Mouse (Mus musculus) brown adipose tissue, adult 24 weeks (tissue): ENCODE results near the gene Itgb4. TPM values are rescaled to one million over a fixed set of nuclear protein-coding genes. Genes with fewer than 3 reads are reported as not detected.
A peak's percentile ranks its signal among the peaks of the same experiment; 100 is the strongest.

Experiments used
- H3K27ac ChIP-seq: fragments of 200-500 bp; replicated peaks from 2 replicates; pipeline ENCODE4 v1.5.1; 2012; ENCODE audit warnings: low read depth, mild to moderate bottlenecking, low read length
- H3K4me1 ChIP-seq: fragments of 200-500 bp; 2 replicates; pipeline ENCODE4 v1.6.1; 2012; ENCODE audit warnings: low read length, mixed read lengths; ENCODE audit not compliant: control insufficient read depth, insufficient read depth, insufficient read length
- H3K4me3 ChIP-seq: fragments of 200-500 bp; 2 replicates; pipeline ENCODE4 v1.5.1; 2012; ENCODE audit warnings: low read depth, mild to moderate bottlenecking, low read length, moderate library complexity; ENCODE audit not compliant: insufficient read depth
- polyA plus RNA-seq: library from polyadenylated mRNA; stranded (reverse); fragments of >200 nt; gene quantifications from 2 replicates; pipeline ENCODE4 v1.2.4, GENCODE M21; 2012; ENCODE audit not compliant: missing spikeins, insufficient read depth, insufficient read length

Itgb4 gene
- polyA plus RNA-seq, 1 experiment = 2.2 TPM

GRCm38 (mm10) chr11:116024356-116024808 is 49.9 kb downstream of the Itgb4 start:
- Histone ChIP-seq H3K27ac (peak overlapping the region; percentile 93), H3K4me1 (no peaks in the 10 kb centered on the region), H3K4me3 (peak overlapping the region; percentile 81)

- Histone ChIP-seq H3K27ac (no peak overlapping the region), H3K4me3 (no peak overlapping the region), H3K4me1 (no peaks in the 10 kb centered on the region)
Measured at GRCm38 (mm10) chr11:116025056-116025845, 50.7 kb downstream of the Itgb4 start.

DNA sequence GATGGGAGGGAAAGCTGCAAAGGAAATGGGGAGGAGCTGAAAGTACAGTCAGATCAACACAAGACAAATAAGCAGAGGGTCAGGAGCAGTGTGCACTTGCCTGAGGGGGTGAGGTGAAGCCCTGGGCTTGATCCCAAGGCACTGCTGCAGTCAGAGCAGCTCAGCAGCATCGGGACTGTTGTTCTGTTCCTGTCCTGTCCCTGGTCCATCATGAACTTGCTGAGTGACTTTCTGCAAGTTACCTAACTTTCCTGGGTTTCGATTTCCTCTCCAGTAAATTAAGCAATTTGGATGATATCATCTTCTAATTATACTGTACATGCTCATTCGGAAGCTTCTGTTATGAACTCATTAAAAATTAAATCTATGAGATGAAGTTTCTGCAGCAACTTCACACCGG is 53.2 kb downstream of the Itgb4 start, which contains the start of gene H3f3b:
Gene H3f3b, minus strand, starts transcription at position 207 of the 400 bp plus-strand sequence.
- Histone ChIP-seq H3K4me3 (no peak within 1 kb of the TSS), H3K27ac (0 out of 2 replicates have a peak within 1 kb of the TSS, but pooled peaks have one; percentile 61), H3K4me1 (peaks cover 3% of the 10 kb centered on the region; the same call in 1 of the 2 replicates)

DNA sequence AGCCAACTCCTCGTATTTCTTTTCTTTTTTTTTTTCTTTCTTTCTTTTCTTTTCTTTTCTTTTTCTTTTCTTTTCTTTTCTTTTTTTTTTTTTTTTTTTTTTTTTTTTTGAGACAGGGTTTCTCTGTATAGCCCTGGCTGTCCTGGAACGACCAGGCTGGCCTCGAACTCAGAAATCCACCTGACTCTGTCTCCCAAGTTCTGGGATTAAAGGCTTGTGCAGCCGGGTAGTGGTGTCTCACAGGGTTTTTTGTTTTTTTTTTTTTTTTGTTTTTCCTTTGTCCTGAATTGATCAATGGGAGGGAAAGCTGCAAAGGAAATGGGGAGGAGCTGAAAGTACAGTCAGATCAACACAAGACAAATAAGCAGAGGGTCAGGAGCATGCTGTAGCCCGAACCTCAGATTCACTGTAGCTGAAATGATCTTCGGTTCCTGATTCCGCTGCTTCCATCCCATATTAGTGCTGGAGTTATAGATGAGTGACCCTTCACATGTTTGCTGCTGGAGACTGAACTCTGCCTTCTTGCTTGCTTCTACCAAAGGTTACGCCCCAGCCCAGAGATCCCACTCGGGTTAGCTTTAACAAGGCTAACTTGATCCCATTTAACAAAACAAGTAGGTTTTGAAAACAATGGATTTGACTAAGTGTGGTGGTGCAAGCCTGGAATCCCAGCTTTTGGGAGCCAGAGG is 53.8 kb downstream of the Itgb4 start:
- Histone ChIP-seq H3K27ac (no peak overlapping the region), H3K4me3 (no peak overlapping the region), H3K4me1 (peaks cover 3% of the 10 kb centered on the region; the same call in 1 of the 2 replicates)

GRCm38 (mm10) chr11:116029086-116029865 is 54.8 kb downstream of the Itgb4 start:
- H3K4me1 ChIP-seq = peaks cover 3% of the 10 kb centered on the region; the same call in 1 of the 2 replicates
- H3K27ac ChIP-seq = no peak overlapping the region
- no peak overlapping the region for H3K4me3 ChIP-seq

- peaks cover 3% of the 10 kb centered on the region; the same call in 1 of the 2 replicates for H3K4me1 ChIP-seq
- H3K27ac ChIP-seq = peak within 1 kb of the TSS; percentile 93
- peak within 1 kb of the TSS; percentile 72 for H3K4me3 ChIP-seq
Measured at GRCm38 (mm10) chr11:116030088-116030897, 55.8 kb downstream of the Itgb4 start, which contains the start of gene Unk. TSS of gene Unk (plus strand) at chr11:116030322.

DNA sequence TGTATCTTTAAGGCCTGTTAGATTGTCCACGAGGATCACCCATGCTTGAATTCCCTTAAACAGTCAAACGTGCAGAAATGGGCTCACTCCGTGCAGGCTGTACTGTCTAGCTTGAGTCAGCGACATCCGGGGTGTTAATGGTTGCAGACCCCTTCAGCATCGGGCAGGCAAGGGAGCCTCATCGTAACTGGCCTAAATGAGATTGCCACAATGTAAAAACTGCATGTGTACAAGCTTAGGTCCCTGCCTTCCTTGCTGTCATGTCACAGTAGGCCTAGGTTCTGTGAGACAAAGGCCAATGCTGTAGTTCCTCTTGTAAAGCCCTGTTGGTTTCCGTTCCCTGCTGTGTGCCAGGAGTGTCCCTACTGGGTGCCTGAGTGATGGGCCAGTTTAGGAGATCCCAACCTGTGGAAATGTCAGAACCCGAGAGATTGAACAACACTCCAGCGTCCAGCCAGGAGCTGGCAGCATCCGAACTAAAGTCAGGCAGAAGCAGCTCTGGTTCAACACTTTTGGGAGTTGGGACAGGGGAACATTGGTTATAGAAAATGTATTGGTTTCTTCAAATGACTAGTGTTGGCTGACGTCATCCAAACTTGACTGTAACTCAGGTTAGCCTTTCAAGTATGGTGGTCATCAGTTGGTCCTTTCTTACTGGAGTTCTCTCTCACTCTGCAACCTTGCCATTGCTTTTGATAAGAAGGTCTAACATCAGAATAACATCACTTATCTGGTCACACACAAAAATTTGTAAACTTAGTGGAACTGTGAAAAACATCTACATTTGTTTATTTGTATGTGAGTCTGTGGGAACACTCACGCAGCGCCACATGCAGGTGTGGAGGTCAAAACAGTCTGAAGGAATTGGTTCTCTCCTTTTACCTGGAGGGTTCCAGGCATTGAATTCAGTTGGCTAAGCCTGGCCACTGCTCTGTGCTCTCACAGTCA is 56.7 kb downstream of the Itgb4 start:
- Histone ChIP-seq H3K4me3 (peak overlapping the region; percentile 72), H3K4me1 (peaks cover 3% of the 10 kb centered on the region; the same call in 1 of the 2 replicates), H3K27ac (peak overlapping the region; percentile 93)

DNA sequence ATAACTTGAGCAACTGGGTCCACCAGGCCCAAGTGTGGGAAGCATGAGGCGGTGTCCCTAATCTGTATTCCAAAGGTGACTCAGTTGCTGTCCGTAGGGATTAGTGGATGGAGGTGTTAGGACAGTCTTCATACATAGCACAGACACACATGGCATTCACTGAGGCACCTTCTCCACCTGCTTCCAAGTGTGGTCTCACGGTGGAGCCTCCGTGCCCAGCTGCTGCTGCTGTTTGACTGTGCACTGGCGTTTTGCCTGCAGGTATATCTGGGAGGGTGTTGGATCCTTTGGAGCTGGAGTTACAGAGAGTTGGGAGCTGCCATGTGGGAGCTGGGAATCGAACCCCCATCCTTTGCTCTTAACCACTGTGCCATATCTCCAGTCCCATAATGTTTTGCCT is 60.1 kb downstream of the Itgb4 start:
- Histone ChIP-seq H3K4me1 (peaks cover 3% of the 10 kb centered on the region), H3K4me3 (no peak overlapping the region), H3K27ac (no peak overlapping the region)

DNA sequence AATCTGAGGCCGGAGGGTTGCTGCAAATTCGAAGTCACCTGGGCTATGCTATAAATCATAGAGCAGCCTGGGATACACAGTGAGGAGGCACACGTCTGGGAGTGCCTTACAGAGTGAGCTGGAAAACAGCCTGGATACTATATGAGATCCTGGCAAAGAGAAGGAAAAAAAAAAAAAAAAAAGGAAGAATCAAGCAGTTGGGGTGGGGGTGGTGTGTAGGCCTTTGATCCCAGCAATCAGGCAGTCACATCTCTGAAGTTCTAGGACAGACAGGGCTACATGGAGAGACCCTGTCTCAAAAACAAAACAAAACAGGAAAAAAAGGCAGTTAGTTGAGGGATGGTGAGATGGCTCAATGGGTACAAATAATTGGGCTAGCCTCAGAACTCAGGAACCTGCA is 62.2 kb downstream of the Itgb4 start:
- no peak overlapping the region for H3K4me3 ChIP-seq
- no peak overlapping the region for H3K27ac ChIP-seq
- peaks cover 1% of the 10 kb centered on the region for H3K4me1 ChIP-seq

GRCm38 (mm10) chr11:116037826-116038225 is 63.3 kb downstream of the Itgb4 start:
- Histone ChIP-seq H3K4me1 (no peaks in the 10 kb centered on the region; the same call in 1 of the 2 replicates), H3K27ac (no peak overlapping the region), H3K4me3 (no peak overlapping the region)

GRCm38 (mm10) chr11:116040593-116040992 is 66.1 kb downstream of the Itgb4 start:
- H3K4me1 ChIP-seq = no peaks in the 10 kb centered on the region; the same call in 1 of the 2 replicates
- H3K4me3 ChIP-seq = no peak overlapping the region
- H3K27ac ChIP-seq = no peak overlapping the region

DNA sequence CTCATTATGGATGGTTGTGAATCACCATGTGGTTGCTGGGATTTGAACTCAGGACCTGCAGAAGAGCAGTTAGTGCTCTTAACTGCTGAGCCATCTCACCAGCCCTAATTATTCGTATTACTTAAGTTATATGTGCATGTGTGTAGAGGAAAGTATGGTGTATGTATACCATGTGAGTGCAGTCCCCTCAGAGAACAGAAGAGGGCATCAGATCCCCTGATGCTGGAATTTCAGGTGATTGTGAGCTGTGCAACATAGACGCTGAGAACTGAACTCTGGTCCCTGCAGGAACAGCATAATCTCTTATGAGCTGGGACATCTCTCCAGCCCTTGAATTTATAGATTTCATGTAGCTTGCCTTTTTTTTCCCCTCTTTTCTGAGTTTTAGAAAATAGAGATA is 67.3 kb downstream of the Itgb4 start:
- Histone ChIP-seq H3K27ac (no peak overlapping the region), H3K4me1 (no peaks in the 10 kb centered on the region; the same call in 1 of the 2 replicates)

DNA sequence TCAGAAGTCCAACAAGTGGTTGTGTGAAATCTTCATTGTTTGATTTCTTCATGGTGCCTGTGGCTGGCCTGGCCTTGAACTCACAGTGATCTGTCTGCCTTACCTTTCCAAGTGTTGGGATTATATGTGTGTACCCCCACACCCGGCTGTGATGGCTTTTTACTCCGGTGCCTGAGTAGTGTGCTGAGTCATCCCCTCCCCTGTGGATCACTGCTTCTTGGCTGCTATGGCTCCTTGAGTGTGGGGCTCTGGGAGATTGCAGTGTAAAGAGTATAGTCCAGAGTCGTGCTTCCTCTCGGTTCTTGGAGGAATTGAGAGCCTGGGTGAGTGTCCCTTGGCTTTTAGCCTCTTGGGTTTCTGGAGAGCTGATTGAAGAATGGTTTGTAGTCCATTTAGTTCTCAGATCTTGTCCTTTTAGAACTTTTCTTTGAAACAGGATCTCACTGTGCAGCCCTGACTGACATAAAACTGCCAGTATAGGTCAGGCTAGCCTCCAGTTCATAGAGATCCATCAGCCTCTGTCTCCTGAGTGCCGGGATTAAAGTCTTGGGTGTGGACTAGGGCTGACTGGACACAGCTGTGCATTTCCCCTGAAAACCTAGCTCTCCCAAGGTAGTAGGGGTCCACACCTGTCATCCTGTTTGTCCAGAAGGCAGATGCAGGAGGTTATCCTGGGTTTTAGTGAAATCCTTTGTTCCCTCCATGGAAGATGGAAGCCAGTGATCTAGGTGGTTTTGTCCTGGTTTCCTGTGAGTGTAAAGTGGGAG is 68.0 kb downstream of the Itgb4 start:
- H3K4me1 ChIP-seq = no peaks in the 10 kb centered on the region; the same call in 1 of the 2 replicates
- no peak overlapping the region for H3K27ac ChIP-seq
- H3K4me3 ChIP-seq = no peak overlapping the region

More for the DNA sequence above, 67.3 kb downstream of the Itgb4 start:
- H3K4me3 ChIP-seq = no peak overlapping the region
